Mouse (Mus musculus): ENCODE results near the gene Gpc4. TPM values are rescaled to one million over a fixed set of nuclear protein-coding genes. Genes with fewer than 3 reads are reported as not detected.

Gpc4 gene
- total RNA-seq, 1 experiment = 56.5 TPM

DNA sequence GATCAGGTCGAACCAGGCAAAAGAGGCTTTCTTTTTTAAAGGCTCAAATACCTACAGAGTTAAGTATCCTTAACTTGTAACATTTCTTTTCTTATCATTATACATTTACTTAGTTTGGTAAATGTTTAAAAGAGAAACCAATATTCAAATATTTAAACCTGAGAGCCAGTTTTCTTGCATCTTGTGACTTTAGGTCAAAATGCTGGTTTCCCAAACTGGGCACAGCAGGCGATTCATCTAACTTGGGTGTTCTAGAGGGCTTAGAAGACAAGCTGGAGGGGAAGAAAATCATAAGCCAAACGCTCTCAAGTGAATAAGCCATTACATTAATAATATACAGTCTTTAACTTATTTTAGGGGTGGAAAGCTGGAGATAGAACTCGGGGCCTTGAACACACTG is 10.2 kb downstream of the Gpc4 start:
- Histone ChIP-seq H3K9ac (ENCODE audit: insufficient read depth, low read depth, low read length, poor library complexity, severe bottlenecking) (no peak overlapping the region), H3K9me3 (ENCODE audit: control insufficient read depth, insufficient read depth, low read depth, low read length) (no peaks in the 10 kb centered on the region), H3K4me1 (ENCODE audit: control insufficient read depth in 2 of 2, insufficient read depth in 2 of 2, low read length in 2 of 2, poor library complexity in 1 of 2) (no peaks in the 10 kb centered on the region; a peak in 1 of 4 replicates), H3K27ac (ENCODE audit: insufficient read depth, low read depth, low read length, poor library complexity, severe bottlenecking) (no peak overlapping the region), H3K4me3 (ENCODE audit: insufficient read depth in 1 of 2, low read depth in 1 of 2, low read length in 2 of 2, poor library complexity in 1 of 2, severe bottlenecking in 1 of 2) (no peak overlapping the region), H3K36me3 (ENCODE audit: control insufficient read depth, insufficient read depth, low read length, poor library complexity, severe bottlenecking) (no peaks in the 10 kb centered on the region)
- TF ChIP-seq MAFK (IDR thresholded peaks at IDR 0.05; ENCODE audit: insufficient read depth, low read depth, low read length) (no peak), ZNF384 (IDR thresholded peaks at IDR 0.05; ENCODE audit: low read depth, low read length) (no peak), CHD2 (IDR thresholded peaks at IDR 0.05; ENCODE audit: low read depth, low read length) (no peak), ZC3H11A (IDR thresholded peaks at IDR 0.05; ENCODE audit: borderline replicate concordance, low read depth, low read length) (no peak), HCFC1 (IDR thresholded peaks at IDR 0.05; ENCODE audit: borderline replicate concordance, insufficient read depth, low read length) (no peak)
- no peak for DNase-seq (ENCODE audit: low read depth, low spot score)
- in situ Hi-C loops (cut with MboI; ENCODE audit: low sequenced_read_pairs in 2 of 2, unreplicated experiment in 2 of 2) = no loop called here

DNA sequence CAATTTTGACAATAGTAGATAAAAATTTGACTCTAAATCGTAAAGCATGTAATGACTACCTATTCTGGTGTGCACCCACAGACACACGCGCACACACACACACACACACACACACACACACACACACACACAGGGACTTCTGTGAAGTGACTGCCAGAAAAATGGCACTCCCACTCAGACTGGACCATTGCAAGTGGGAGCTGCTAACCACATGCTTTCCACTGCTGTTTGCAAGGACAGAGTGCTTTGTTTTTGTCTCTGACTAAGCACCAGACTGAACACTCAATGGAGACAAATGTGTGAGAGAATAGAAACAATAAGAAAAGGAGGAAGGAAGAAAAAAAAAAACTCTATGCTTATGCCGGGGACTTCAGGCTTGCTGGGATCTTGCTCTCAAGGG is 11.6 kb downstream of the Gpc4 start:
- in situ Hi-C loops (cut with MboI; ENCODE audit: low sequenced_read_pairs in 2 of 2, unreplicated experiment in 2 of 2) = no loop called here
- Histone ChIP-seq H3K9ac (ENCODE audit: insufficient read depth, low read depth, low read length, poor library complexity, severe bottlenecking) (no peak overlapping the region), H3K27ac (ENCODE audit: insufficient read depth, low read depth, low read length, poor library complexity, severe bottlenecking) (no peak overlapping the region), H3K36me3 (ENCODE audit: control insufficient read depth, insufficient read depth, low read length, poor library complexity, severe bottlenecking) (no peaks in the 10 kb centered on the region), H3K4me1 (ENCODE audit: control insufficient read depth in 2 of 2, insufficient read depth in 2 of 2, low read length in 2 of 2, poor library complexity in 1 of 2) (no peaks in the 10 kb centered on the region; a peak in 1 of 4 replicates), H3K9me3 (ENCODE audit: control insufficient read depth, insufficient read depth, low read depth, low read length) (no peaks in the 10 kb centered on the region), H3K4me3 (ENCODE audit: insufficient read depth in 1 of 2, low read depth in 1 of 2, low read length in 2 of 2, poor library complexity in 1 of 2, severe bottlenecking in 1 of 2) (no peak overlapping the region)
- TF ChIP-seq MAFK (IDR thresholded peaks at IDR 0.05; ENCODE audit: insufficient read depth, low read depth, low read length) (no peak), ZC3H11A (IDR thresholded peaks at IDR 0.05; ENCODE audit: borderline replicate concordance, low read depth, low read length) (no peak), CHD2 (IDR thresholded peaks at IDR 0.05; ENCODE audit: low read depth, low read length) (no peak), HCFC1 (IDR thresholded peaks at IDR 0.05; ENCODE audit: borderline replicate concordance, insufficient read depth, low read length) (no peak), ZNF384 (IDR thresholded peaks at IDR 0.05; ENCODE audit: low read depth, low read length) (no peak)
- no peak for DNase-seq (ENCODE audit: low read depth, low spot score)

DNA sequence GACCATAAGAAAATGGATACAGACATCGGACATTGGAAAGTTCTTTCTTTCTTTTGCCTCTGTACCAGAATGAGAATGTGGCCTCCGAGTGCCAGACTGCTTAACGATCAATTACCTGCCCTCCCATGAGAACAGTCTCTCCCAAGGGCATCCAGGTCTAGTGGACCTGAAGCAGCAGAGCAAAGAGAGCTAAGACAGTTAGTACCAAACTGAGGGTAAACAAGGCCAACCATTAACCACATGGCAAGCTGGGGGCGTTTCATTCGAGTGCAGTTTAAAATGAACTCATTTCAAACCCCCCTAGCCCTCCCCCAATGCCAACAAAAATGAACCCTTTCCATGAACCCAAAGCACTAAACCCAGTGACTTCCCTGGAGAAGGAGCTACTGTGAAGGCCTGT is 12.1 kb downstream of the Gpc4 start:
- Histone ChIP-seq H3K27ac (ENCODE audit: insufficient read depth, low read depth, low read length, poor library complexity, severe bottlenecking) (no peak overlapping the region), H3K9me3 (ENCODE audit: control insufficient read depth, insufficient read depth, low read depth, low read length) (no peaks in the 10 kb centered on the region), H3K4me3 (ENCODE audit: insufficient read depth in 1 of 2, low read depth in 1 of 2, low read length in 2 of 2, poor library complexity in 1 of 2, severe bottlenecking in 1 of 2) (no peak overlapping the region), H3K4me1 (ENCODE audit: control insufficient read depth in 2 of 2, insufficient read depth in 2 of 2, low read length in 2 of 2, poor library complexity in 1 of 2) (no peaks in the 10 kb centered on the region; a peak in 1 of 4 replicates), H3K9ac (ENCODE audit: insufficient read depth, low read depth, low read length, poor library complexity, severe bottlenecking) (no peak overlapping the region), H3K36me3 (ENCODE audit: control insufficient read depth, insufficient read depth, low read length, poor library complexity, severe bottlenecking) (no peaks in the 10 kb centered on the region)
- no peak for DNase-seq (ENCODE audit: low read depth, low spot score)
- TF ChIP-seq ZNF384 (IDR thresholded peaks at IDR 0.05; ENCODE audit: low read depth, low read length) (no peak), ZC3H11A (IDR thresholded peaks at IDR 0.05; ENCODE audit: borderline replicate concordance, low read depth, low read length) (no peak), MAFK (IDR thresholded peaks at IDR 0.05; ENCODE audit: insufficient read depth, low read depth, low read length) (no peak), CHD2 (IDR thresholded peaks at IDR 0.05; ENCODE audit: low read depth, low read length) (no peak), HCFC1 (IDR thresholded peaks at IDR 0.05; ENCODE audit: borderline replicate concordance, insufficient read depth, low read length) (no peak)
- in situ Hi-C loops (cut with MboI; ENCODE audit: low sequenced_read_pairs in 2 of 2, unreplicated experiment in 2 of 2) = no loop called here

DNA sequence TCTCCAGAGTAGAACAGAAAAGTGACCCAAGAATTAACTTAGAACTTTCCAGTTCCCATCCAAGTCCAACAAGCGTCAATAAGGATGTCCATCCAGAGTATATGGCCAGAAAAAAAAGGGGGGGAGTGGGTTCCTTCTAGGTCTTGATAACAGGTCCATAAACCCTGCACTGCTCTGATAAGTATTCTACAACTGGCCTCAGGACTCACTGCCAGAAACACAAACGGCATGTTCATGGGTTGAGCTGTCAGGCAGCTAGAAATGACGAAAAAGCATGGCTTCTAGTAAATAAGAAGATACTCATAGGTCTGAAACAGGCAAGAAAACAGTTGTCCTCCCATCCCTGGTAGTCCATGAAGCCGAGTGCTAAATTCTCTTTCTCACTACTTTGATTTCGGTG is 13.5 kb downstream of the Gpc4 start:
- Histone ChIP-seq H3K4me3 (ENCODE audit: insufficient read depth in 1 of 2, low read depth in 1 of 2, low read length in 2 of 2, poor library complexity in 1 of 2, severe bottlenecking in 1 of 2) (no peak overlapping the region), H3K4me1 (ENCODE audit: control insufficient read depth in 2 of 2, insufficient read depth in 2 of 2, low read length in 2 of 2, poor library complexity in 1 of 2) (no peaks in the 10 kb centered on the region; a peak in 1 of 4 replicates), H3K9ac (ENCODE audit: insufficient read depth, low read depth, low read length, poor library complexity, severe bottlenecking) (no peak overlapping the region), H3K27ac (ENCODE audit: insufficient read depth, low read depth, low read length, poor library complexity, severe bottlenecking) (no peak overlapping the region), H3K36me3 (ENCODE audit: control insufficient read depth, insufficient read depth, low read length, poor library complexity, severe bottlenecking) (no peaks in the 10 kb centered on the region), H3K9me3 (ENCODE audit: control insufficient read depth, insufficient read depth, low read depth, low read length) (no peaks in the 10 kb centered on the region)
- DNase-seq (ENCODE audit: low read depth, low spot score) = no peak
- in situ Hi-C loops (cut with MboI; ENCODE audit: low sequenced_read_pairs in 2 of 2, unreplicated experiment in 2 of 2) = no loop called here
- no peak for TF ChIP-seq ZC3H11A (IDR thresholded peaks at IDR 0.05; ENCODE audit: borderline replicate concordance, low read depth, low read length)
- no peak for TF ChIP-seq CHD2 (IDR thresholded peaks at IDR 0.05; ENCODE audit: low read depth, low read length)
- no peak for TF ChIP-seq ZNF384 (IDR thresholded peaks at IDR 0.05; ENCODE audit: low read depth, low read length)
- TF ChIP-seq MAFK (IDR thresholded peaks at IDR 0.05; ENCODE audit: insufficient read depth, low read depth, low read length) = no peak
- TF ChIP-seq HCFC1 (IDR thresholded peaks at IDR 0.05; ENCODE audit: borderline replicate concordance, insufficient read depth, low read length) = no peak

DNA sequence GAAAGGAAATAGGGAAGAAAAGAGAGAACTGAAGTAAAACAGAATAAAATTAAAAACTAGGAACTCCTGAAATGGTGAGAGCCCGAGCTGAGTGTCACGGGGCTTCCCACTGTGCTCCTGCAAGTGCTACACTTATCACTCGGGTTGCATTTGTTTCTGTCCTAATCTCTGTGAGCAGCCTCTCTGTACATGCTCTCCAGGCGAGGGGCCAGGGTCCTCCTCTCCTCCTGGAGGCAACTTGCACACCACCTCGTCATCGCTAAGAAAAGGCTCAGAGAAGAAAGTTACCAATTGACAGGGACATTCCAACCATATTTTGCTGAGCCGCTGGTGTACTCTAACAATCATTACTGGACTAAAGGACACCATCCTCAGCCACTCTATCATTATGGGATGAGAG is 14.0 kb downstream of the Gpc4 start:
- Histone ChIP-seq H3K36me3 (ENCODE audit: control insufficient read depth, insufficient read depth, low read length, poor library complexity, severe bottlenecking) (no peaks in the 10 kb centered on the region), H3K4me1 (ENCODE audit: control insufficient read depth in 2 of 2, insufficient read depth in 2 of 2, low read length in 2 of 2, poor library complexity in 1 of 2) (no peaks in the 10 kb centered on the region; a peak in 1 of 4 replicates), H3K9me3 (ENCODE audit: control insufficient read depth, insufficient read depth, low read depth, low read length) (no peaks in the 10 kb centered on the region), H3K27ac (ENCODE audit: insufficient read depth, low read depth, low read length, poor library complexity, severe bottlenecking) (no peak overlapping the region), H3K9ac (ENCODE audit: insufficient read depth, low read depth, low read length, poor library complexity, severe bottlenecking) (no peak overlapping the region), H3K4me3 (ENCODE audit: insufficient read depth in 1 of 2, low read depth in 1 of 2, low read length in 2 of 2, poor library complexity in 1 of 2, severe bottlenecking in 1 of 2) (no peak overlapping the region)
- no peak for DNase-seq (ENCODE audit: low read depth, low spot score)
- TF ChIP-seq ZC3H11A (IDR thresholded peaks at IDR 0.05; ENCODE audit: borderline replicate concordance, low read depth, low read length) (no peak), MAFK (IDR thresholded peaks at IDR 0.05; ENCODE audit: insufficient read depth, low read depth, low read length) (no peak), CHD2 (IDR thresholded peaks at IDR 0.05; ENCODE audit: low read depth, low read length) (no peak), ZNF384 (IDR thresholded peaks at IDR 0.05; ENCODE audit: low read depth, low read length) (no peak), HCFC1 (IDR thresholded peaks at IDR 0.05; ENCODE audit: borderline replicate concordance, insufficient read depth, low read length) (no peak)
- in situ Hi-C loops (cut with MboI; ENCODE audit: low sequenced_read_pairs in 2 of 2, unreplicated experiment in 2 of 2) = no loop called here
